Mouse (Mus musculus): Measurements from ENCODE around the gene Nudt17.
"Not testable (repeated sequence)": the region's sequence is repeated elsewhere in the genome, so short reads cannot be mapped to it uniquely, and the experiment has no call there.

Nudt17 gene

DNA sequence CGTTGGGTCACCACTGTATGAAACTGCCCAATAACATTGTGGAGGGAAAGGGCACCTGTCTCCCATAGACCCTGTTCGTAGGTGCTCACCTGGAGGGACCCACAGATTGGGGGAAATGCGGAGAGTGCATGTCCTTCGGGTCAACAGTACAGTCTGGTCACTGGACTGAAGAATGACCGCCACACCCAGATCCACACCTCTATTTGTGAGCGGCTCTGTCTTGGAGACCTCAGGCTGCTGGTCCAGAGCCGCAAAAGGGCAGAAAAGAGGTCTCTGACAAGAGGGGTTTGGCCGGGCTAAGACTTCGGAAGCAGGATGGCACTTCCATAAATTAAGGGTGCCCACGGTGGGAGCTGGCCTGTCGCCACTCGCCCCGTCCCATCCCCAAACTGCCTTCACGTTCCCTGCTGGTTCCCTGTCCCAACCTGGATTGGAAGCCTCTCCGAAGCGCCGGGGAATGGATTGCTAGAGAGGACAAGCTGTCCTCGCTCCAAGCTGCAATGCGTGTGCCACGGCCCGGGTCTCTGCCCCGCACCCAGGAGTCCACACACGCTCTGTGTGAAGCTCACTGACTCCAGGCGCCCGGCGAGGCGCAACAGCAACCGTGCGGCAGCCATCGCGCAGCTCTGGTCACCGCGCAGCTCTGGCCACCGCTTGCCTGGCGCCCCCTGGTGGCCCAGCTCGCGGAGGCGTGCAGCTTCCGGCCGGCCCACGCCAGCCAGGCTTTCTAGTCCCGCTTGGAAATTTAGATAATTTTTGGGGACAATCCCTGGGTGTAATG is at the start of gene Nudt17:
Gene Nudt17, minus strand, starts transcription at position 660 of the 781 bp plus-strand sequence.
- peak; percentile 86 for DNase-seq (ENCODE audit: low spot score)

DNA sequence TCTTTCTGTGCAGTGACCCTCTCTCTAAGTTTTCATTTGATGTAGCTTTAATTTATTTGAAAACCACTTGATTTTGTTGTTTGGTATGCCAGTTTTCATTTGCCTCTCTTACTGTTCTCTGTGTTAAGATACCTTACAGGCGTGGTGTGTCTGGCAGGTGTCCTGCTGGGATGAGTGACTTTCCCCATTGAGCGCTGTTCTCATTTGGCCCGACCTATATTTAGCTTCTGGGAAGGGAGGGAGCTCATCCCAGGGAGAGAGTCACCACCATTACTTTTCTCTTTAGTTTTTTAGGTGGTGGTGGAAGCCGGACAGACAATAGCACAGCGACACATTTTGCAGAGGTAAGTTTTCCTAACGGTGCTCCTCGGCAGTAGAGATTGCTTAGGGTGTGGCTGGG is 49.3 kb upstream of the Nudt17 start:
- DNase-seq (ENCODE audit: low spot score) = no peak

DNA sequence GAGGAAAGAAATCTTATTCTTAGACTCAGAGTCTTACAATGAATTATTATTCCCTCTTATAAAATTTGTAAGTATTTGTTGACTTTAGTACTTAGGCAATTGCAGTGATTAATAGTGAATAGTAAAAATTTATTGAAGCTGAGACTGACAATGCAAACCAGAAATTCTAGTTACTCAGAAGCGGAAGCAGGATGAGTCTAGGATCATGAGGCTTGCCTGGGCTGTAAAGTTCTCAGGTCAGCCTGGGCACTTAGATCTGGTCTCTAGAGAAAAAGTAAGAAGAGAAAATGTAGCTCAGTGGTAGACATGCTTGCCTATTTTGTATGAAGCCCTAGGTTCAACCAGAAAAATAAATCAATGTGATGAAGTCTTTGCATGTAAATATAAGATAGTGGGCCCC is 47.6 kb upstream of the Nudt17 start:
- DNase-seq (ENCODE audit: low spot score) = no peak

DNA sequence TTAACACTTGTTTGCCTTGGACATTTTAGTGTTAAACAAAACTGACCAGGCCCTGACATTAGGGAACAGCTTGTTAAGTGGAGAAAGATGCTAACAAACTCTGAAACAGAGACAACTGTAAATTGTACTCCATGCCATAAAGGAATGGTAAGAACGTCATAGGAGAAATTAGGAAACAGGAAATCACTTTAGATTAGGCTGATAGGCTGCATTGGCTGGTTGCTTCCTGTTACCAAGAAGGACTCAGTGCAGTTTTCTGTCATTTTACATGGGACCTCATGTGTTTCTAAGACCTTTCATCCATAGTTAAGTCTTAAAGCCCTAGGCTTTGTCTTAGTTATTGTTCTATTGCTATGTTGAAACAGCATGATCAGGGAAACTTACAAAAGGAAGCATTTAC is 38.5 kb upstream of the Nudt17 start:
- DNase-seq (ENCODE audit: low spot score) = no peak

DNA sequence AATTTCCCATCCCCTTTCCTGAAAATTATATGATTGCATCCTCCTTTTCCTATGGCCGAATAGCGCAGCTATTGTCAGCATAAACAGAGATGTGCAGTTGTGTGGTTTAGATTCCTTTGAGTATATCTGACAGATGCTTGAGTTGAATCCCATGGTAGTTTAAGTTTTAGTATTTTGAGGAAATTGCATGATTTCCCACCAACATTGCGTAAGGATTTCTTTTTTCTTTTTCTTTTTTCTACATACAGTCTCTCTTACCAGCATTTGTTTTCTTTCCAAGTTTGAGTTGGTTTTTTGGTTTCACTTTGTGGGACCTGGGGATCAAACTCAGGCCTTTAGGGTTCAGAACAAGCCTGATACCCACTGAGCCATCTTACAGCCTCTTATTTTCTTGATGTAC is 36.0 kb upstream of the Nudt17 start:
- DNase-seq (ENCODE audit: low spot score) = no peak

DNA sequence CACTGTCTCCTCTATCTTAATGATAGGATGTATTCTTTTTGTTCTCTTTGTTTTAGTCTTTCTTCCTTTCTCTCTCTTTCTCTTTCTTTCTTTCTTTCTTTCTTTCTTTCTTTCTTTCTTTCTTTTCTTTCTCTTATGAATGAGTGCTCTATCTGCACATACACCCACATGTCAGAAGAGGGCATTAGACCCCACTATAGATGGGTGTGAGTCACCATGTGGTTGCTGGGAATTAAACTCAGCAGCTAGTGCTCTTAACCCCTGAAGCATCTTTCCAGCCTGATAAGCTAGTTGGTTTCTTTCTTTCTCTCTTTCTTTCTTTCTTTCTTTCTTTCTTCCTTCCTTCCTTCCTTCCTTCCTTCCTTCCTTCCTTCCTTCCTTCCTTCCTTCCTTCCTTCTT is 31.9 kb upstream of the Nudt17 start:
- DNase-seq (ENCODE audit: low spot score) = not testable (repeated sequence)

DNA sequence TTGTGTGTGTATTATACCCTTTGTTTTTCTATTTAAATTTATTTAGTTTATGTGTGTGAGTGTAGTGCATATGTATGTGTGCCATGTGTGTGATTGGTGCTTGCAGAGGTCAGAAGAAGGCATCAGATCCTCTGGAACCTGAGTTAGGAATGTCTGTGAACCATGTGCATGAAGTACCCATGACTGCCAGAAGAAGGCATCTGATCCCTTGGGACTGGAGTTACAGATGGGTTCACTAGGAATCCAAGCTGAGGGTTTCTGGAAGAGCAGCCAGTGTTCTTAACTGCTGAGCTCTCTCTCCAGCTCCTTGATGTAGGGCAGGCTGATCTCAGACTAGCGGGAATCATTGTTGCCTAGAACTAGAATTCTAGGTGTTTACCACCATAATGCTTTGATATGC is 29.6 kb upstream of the Nudt17 start:
- peak; percentile 36 for DNase-seq (ENCODE audit: low spot score)

DNA sequence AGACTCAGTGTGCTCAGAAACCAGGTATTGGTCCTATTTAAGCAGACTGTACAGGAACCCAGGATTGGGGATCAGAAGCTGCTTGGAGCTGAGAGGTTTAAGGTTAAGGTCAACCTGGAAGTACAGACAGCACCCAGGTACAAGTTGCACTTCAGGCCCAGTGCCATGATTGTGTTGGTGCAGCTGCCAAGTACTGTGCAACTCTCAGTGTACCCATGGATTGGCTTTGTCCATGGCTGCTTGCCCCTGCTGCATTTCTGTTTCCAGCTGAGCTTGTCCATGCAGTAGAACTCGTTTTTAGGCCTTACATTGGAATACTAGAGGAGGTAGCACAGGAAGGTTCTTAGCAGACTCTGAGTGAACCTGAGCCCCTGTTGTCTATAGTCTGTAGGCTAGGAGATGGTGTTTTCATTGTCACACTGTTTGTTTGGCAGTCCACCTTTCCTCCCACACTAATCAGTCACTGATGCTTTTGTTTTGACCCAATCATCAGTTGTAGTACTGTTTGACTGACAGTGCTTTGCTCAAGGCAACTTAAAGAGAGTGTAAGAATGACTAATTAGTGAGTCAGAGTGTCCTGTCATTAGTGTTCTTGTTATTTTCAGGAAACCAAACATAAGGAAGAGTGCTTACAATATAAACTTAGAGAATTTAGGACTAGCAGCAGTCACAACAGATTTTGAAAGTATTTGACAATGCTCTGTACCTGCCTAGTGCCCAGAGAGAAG is 28.8 kb upstream of the Nudt17 start:
- no peak for DNase-seq (ENCODE audit: low spot score)

DNA sequence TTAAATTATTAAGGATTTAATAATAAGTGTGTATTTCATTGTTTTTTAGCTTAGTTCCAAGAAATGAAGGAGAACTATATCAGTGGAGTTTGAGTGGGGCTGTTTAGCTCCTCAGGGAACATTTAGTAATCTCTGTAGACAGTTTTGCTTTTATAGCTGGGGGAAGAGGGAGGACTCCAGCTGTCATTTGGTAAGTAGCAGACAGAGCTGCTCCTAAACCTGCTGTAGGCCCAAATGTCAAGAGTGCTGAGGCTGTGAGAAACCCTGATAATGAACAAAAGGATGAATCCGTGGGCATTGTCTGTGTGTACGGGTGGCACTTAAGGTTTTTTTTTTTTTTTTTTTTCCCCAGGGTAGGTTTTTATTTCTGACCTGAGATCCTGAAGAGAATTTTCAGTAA is 26.8 kb upstream of the Nudt17 start:
- no peak for DNase-seq (ENCODE audit: low spot score)

DNA sequence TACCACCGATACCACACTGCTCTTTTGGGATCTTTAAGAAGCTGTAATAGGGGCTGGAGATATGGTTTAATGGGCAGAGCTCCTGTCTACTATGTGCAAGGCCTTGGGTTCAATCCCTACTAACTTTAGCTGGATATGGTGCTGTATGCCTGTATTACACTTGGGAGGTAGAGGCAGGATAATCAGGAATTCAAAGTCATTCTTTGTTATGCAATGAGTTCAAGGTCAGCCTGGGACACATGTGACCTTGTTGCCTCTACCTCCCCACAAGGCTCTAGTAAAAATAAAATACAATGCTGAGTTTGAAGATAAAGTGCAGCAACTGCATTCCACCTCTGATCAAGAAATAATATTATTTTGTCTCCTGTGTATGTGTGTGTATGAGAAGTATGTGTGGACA is 25.6 kb upstream of the Nudt17 start:
- no peak for DNase-seq (ENCODE audit: low spot score)

DNA sequence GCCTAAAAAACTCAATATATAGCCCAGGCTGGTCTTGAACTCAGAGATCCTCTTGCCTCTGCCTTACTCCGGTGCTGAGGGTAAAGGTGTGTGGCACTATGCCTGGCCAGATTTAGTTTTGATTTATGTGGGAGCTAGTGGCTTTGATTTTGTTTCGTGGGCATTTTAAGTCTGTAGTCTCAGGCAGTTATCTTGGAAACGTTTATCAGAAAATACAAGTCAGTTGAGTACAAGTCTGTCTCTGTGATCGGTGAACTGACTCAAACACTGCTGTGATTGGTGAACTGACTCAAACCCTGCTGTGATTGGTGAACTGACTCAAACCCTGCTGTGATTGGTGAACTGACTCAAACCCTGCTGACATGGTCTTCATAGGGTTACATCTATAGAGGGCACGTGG is 22.4 kb upstream of the Nudt17 start:
- DNase-seq (ENCODE audit: low spot score) = no peak

DNA sequence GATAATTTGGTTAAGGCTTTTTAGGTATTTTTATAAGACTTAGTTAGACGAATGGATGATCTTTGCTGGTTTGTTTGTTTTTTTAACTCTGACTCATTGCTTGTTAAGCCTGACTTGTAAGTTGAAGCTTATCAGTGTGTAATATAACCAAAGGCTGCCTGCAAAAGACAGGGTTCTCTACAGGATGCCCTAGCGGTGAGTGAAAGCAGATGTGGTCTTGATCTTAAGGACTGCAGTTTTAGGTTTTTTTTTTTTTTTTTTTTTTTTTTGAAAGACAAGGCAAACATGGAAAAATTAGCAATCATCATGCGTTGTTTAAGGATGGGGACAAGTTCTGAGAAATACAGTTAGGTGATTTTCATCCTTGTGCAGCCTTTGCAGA is 21.0 kb upstream of the Nudt17 start:
- DNase-seq (ENCODE audit: low spot score) = peak; percentile 68

DNA sequence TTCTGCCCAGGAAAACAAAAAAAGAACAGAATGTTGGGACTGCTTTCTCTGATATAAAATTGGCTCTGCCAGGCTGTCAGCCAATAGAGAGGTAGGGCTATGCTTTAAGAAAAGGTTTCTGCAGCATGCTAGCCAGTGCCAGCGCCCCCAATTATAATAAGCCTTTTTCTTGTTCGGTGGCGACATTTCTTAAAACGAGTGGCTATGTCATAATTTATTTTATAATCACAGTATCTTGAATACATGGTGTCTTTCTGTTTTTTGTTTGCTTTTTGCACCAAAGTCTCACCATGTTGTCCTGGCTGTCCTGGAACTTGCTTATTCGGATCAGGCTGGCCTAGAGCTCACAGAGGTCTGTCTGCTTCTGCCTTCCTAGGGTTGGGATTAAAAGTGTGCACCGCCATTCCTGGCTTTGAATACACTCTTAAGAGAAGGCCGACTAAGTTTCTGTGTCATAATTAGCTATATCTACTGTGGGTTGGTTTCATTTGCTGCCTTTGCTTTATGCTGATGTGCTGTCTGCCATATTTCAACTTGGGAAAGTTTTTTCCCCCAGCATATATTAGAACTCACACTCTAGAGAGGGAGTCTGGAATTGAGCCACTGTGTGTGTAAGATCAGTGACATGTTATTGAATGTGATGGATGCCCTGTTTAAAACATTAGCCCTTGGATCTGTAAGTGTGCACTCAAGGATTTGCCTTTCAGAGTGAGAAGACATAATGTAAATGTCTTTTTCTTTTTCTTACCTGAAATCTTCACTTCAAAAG is 20.5 kb upstream of the Nudt17 start:
- no peak for DNase-seq (ENCODE audit: low spot score)

DNA sequence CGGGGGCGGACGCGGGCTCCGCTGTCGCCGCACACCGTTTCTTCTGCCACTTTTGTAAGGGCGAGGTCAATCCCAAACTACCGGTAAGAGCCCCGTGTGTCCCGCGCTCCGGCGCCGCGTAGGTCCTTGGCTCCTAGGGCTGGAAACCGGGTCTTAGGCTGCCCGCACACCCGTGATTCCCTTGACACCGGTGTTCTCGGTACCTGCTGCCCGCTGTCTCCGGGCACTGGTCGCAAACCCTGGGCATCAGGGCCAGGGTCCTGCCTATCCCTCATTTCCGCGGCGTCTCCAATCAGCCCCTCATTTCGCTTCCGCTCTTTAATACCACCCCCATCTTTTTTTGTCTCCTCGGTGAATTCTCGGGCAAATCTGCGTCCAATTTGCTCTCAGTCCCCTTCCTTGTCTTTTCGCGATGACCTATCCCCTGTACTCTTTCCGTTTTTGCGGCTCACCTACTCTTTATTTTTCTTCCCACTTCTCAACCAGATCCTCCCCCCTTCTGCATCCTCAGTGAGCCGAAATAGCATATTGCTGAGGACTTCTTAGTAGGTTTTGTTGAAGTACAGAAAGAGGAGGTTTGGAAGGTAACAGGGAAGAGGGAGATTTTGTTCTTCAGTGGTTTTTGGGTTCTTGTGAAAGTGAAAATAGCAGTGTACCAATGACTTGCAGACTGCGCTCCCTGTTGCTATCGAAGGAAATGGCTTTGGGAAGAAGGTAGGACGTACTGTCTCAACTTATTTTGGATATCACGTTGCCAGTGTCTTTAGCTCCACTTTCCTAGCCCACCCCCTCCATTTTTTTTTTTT is 19.7 kb upstream of the Nudt17 start:
- peak; percentile 59 for DNase-seq (ENCODE audit: low spot score)

DNA sequence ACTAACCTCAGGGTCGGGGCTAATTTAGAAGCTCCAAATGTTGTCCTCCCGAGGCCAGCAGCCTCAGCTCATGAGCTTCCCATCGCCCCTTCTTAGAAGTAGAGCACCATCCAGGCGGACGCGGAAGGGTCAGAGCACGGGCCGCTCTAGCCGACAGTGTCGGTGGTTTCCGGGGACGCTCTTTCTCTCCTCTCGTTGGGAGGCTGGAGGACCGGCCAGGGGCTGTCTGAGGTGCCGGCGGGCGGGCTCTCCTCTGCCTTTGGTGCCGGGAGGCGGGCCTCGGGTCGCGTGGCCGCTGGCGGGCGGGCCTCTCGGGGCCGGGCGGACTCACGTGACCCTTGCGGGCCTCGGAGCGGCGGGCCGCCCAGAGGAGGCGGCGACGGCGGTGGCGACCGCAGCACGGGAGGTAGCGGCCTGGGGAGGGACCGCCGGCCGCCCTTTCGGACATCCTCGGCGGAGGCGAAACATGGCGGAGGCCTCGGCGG is 19.0 kb upstream of the Nudt17 start, which contains the start of the genes Polr3c and Rnf115:
Gene Polr3c, minus strand, starts transcription at position 286 of the 485 bp plus-strand sequence.
Gene Rnf115, plus strand, starts transcription at position 322 of the 485 bp plus-strand sequence.
- DNase-seq (ENCODE audit: low spot score) = peak; percentile 94

DNA sequence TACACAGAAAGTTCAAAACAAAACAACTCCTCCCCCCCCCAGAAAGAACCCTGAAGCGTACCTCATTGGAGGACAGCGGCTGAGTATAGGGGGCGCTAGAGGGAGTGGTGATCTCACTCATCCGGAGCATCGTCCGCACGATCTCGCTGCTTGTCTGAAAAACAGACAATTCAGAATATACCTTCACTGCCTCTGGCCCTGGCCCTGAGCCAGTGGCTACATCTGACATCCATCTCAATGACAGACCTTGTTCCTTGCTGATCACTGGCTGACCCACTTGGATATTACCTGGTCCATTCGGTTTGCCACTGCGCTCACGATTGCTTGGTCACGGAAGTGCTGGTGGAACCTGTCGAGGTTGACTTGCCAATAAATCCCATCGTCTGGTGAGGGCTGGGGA is 10.8 kb upstream of the Nudt17 start:
- peak; percentile 71 for DNase-seq (ENCODE audit: low spot score)

DNA sequence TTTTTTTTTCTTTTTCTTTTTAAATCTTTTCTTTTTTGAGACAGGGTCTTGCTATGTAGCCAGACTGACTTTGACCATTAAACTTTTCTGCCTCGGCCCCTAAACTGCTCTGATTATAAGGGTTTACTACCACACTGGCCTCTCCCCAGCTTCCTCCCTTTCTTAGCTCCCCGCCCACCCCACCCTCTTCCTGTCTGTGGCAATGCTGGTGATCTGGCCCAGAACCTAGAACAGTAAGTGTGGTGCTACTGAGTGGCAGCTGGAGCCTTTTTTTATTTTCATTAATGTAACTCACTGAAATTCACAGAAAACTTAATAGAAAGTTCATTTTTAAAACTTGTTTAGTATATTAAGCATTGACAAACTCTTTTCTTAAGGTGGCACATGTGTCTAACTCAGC is 7.5 kb upstream of the Nudt17 start:
- no peak for DNase-seq (ENCODE audit: low spot score)

DNA sequence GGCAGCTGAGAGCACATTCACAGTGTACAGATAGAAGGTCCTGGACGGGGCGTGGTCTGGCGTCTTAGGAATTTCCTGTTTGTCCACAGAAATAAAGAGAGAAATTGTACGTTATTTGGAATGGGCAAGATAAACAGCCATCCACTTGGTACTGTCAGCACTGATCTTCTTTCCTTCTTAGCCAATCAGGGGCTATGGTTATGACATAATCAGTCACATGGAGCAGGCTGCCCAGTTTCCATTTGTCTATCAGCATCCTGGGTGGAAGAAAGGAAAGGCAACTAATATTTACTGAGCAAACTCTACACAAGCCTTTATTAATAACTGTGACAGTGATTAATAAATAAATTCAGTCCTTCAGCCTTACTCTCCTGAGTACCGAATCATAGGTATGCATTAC is 5.9 kb upstream of the Nudt17 start:
- DNase-seq (ENCODE audit: low spot score) = no peak

DNA sequence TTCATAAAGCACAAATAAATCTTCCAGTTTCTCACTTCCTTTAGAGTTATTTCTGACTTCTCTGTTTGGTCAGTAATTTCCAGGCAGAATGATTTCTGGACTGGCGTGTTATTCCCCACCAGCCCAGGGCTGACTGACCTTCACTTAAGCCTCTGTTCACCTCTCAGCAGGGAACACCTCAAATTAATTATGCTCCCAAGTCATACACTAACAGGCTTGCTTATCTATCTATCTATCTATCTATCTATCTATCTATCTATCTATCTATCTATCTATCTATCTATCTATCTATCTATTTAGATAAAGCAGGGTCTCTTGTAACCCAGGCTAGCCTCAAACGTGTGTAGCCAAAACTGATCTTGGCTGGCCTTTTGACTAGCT is 312 bp upstream of the Nudt17 start:
- DNase-seq (ENCODE audit: low spot score) = no peak

DNA sequence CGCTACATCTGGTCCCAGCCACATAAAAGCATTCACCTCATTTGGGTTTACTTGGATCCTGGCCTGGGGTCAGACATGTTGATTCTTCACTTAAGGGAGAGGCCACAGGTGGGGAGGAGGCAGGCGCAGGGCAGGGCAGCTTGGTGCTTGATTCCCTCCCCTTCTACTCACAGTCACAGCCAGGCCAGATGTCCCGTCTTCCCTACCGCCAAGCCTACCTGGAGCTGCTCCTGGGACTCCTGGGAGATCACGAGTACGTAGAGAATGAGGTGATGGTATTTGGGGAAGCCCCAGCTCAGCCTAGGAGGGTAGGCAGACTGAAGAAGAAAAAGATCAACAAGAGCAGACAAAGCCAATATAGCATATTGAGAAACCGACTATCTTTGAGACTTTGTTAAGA is 1.4 kb downstream of the Nudt17 start:
- DNase-seq (ENCODE audit: low spot score) = no peak

DNA sequence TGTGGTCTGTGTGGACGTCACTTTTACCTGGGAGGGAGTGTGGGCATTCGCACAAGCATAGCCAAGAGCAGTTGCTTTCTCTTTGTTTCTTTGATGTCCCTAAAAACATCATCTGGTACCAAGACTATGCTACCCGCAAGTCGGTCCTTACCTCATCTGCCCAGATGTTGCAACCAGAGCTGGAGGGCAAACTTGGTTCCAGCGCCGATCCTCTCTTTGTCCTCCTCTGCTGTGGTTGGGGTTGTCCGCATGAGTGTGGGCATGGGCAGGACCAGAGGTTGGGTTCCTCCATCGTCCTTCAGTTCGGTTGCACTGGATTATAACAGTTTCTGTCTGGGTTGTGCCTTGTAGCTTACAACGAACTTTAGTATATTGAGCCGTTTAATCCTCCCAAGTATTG is 2.1 kb downstream of the Nudt17 start:
- no peak for DNase-seq (ENCODE audit: low spot score)

DNA sequence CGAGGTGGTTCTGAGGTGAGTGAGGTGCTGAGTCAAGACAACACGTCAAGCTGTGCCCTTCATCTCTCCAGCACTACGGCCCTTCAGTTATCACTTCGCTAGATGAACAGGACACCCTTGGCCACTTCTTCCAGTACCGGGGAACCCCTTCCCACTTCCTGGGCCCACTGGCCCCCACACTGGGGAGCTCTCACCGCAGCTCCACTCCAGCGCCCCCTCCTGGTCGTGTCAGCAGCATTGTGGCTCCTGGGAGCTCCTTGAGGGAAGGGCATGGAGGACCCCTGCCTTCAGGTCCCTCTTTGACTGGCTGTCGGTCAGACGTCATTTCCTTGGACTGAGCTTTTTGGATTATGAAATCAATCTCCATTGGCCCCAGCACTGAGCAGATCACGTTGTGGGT is 3.6 kb downstream of the Nudt17 start:
- DNase-seq (ENCODE audit: low spot score) = no peak
